Mouse (Mus musculus) ES-Bruce4 (cell line): Measurements from ENCODE around the gene Gm28308.

ENCODE experiments used
- CTCF ChIP-seq: IDR thresholded peaks from one replicate; pipeline ENCODE4 v1.8.1; 2011; ENCODE audit warnings: low read depth, low read length
- POLR2A ChIP-seq: IDR thresholded peaks from one replicate; pipeline ENCODE4 v1.8.1; 2011; ENCODE audit warnings: low read length; ENCODE audit not compliant: insufficient read depth

- TF ChIP-seq POLR2A (no peak), CTCF (no peak)
Observed at GRCm38 (mm10) chr6:52196811-52197210, 16.3 kb downstream of the Gm28308 start.
